Mouse (Mus musculus) embryo, embryonic 9.5 days (tissue): ENCODE data around the gene Slc35e4.
A peak's percentile ranks its signal among the peaks of the same experiment; 100 is the strongest.

ENCODE experiments used
- DNase-seq: peaks from one replicate; pipeline ENCODE4 v3.0.0-alpha.2; 2017; ENCODE audit errors: extremely low spot score

The Slc35e4 gene

DNA sequence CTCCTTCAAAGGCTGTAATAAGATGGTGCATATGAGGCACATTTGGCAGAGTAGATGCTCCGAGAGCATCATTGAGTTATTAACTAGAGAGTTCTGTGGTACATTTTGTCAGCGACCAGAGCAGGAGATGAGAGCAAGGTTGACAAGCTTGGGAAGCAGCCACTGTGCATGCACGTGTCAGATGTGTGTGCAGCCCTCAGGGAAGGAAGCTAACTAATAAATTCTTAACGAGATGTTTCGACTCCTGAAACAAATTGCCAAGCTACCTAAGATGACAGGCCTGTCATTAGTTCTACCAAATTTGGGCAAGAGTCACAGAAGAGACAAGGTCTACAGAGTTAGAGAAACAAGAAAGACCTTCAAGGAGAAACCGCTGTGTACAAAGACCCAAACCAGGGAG is 50.1 kb downstream of the Slc35e4 start:
- peak; percentile 22 for DNase-seq

DNA sequence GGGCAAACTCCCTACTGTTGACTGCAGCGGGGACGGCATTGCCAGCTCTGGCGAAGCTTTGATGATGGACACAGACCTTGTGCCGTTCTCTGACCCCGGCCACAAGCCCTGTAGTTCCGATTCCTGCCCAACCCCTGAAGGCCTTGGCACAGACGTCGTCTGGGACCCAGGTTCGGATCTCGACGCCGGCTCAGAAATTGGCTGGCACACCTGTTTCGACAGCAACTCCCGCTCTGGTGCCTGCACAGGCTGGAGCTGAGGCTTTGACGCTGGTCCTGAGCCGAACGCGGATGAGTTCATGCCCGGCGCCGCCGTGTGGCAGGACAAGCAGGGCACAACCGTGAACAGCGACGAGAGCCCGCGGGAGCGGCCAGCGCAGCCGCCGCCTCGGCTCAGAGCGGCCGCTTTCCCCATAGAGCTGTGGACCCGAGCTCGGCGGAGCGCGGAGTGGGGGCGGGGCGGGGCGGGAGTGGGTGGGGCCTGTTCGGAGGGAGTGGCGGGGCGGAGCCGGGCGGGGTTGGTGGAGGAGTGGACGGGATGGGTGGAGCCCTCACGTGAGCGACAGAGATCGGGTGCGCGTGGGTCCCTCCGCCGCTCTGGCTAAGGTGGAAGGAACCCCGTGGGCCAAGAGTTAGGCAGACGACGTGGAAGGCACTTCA is 50.9 kb downstream of the Slc35e4 start, which contains the start of gene Osbp2:
Osbp2 (minus strand) TSS at position 450 of the 659 bp plus-strand sequence.
- peak; percentile 89 for DNase-seq

DNA sequence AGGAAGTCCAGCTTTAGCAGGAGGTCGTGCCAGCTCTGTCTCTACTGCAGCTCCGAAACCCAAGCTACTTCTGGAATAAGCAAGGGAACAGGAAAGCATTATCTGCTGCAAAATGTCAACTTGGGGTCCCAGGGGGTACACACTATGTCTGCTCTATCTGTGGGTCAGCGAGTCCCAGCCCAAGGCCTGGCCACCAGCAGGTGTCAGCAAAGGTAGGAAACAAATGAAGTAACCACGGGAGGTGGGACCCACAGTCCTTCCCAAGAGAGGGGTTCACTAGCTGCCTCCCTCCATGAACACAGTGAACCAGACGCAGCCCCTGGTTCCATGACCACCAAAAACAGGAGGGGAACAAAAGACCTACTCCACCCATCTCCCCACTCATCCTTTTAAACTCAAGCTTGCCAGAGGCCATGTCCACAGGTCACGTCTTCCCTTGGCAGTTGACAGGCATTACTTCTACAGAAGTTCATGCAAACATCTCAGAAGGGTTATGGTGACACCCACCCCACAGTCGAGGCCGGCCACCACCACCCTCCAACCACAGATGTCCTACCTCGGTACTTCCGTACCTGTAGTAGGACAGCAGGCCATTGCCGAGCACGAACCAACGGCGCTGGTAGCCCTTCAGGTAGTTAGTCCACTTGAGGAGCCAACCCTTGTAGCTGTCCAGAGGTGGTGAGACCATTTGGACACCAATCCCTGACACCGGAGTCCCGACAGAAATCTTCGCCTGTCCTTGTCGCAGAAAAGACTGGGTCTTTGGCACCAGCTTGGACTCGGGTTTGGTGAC is 51.6 kb downstream of the Slc35e4 start:
- DNase-seq, result no peak

DNA sequence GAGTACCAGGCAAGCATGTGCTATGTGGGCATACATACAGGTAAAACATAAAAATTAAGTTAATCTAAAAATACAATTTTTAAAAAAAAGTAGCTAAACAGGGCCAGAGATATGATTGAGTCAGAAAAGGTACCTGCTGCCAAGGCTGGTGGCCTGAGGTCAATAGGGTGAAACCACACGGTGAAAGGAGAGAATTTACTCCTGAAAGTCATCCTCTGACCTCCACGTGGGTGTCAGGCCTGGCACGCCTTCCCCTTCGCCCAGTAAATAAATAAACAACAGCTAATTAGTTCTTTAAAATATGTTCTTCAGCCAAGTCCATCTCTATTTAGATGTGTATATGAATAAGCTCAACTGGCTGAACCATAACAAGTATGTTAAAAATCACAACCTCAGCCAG is 54.1 kb downstream of the Slc35e4 start:
- no peak for DNase-seq

DNA sequence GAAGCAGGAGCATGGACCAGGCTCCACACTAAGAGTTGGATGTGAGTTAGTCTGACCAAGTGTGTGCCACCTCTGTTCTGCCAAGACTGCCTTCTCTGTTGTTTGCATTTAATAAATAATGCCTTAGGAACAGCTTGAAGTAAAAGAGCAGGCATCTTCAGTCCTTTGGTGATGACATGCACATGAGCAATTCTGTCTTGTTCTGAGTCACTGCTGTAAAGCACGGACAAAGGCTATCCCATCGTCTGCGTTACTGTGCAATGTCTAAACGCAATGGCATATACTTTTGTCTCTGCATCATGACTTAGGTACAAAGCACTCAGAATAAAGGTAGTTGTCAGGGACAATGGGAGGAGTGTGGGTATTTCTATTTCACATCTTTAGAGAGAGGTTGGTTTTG is 54.7 kb downstream of the Slc35e4 start:
- no peak for DNase-seq

DNA sequence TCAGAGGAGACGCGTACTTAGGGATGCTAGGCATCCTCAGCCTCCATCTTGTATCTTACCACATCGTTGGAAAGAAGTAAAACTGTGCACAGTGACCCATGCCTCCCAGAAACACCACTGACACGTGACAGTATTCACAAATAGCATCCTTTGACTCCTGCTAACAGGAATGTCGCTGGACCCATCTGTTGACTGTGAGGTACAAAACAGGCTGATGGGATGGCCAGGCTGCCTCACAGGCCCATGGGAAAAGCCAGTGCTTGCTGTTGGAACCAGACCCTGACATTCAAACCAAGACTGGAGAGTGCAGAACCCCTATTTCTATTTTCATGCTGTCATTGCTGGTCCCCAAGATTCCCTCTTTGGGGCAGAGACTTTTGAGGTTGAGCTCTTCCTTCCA is 56.6 kb downstream of the Slc35e4 start:
- DNase-seq, result no peak
